Mouse (Mus musculus) right cerebral cortex, postnatal 4 days (tissue): ENCODE measurements around the gene Nr1i3.

Source experiments
- DNase-seq: peaks from one replicate; pipeline ENCODE4 v3.0.0-alpha.2; 2022

Gene Nr1i3

DNA sequence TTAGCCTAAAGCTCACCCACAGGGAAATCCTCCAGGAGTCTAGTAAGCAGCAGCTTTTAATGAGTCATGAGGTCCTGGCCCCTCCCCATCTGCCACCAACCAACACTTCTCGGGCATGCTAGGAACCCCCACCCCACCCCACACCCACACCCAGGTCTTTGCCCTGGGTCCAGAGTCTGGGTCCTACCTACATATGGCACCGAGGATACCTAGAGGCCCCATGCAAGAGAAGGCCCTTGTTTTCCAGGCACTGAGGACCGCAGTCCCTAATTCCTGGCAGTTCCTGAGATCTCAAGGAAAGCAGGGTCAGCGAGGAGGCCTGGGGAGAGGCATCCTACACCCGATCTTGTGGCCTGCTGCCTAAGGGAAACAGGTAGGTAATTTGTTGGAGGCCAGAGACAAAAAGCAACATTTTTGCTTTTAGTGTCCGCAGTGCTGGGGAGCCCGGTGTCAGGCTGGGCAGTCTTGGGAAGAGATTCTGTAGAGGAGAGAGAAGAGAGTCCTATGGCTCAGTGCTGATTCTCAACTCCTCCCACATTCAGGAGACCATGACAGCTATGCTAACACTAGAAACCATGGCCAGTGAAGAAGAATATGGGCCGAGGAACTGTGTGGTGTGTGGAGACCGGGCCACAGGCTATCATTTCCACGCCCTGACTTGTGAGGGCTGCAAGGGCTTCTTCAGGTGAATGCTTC lies at the start of gene Nr1i3:
TSS of gene Nr1i3 (plus strand) at position 170 of the 696 bp plus-strand sequence.
- no peak for DNase-seq

DNA sequence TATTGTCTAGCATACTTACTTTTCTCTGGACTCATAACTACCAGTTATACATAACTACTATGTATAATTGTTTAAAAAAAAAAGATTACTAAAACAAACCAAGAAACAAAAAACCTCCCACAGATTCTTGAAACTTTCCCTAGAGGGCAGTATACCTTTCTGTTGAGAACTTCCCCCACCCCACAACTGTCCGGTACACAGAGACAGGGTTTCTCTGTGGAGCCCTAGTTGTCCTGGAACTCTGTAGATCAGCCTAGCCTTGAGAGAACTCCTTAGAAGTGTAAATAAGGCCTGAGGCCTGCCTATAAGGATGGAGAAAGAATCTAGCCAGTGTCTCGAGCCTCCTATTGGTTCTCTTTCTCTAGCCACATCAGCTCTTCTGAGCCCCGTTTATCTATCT lies 49.5 kb upstream of the Nr1i3 start:
- DNase-seq, result no peak

DNA sequence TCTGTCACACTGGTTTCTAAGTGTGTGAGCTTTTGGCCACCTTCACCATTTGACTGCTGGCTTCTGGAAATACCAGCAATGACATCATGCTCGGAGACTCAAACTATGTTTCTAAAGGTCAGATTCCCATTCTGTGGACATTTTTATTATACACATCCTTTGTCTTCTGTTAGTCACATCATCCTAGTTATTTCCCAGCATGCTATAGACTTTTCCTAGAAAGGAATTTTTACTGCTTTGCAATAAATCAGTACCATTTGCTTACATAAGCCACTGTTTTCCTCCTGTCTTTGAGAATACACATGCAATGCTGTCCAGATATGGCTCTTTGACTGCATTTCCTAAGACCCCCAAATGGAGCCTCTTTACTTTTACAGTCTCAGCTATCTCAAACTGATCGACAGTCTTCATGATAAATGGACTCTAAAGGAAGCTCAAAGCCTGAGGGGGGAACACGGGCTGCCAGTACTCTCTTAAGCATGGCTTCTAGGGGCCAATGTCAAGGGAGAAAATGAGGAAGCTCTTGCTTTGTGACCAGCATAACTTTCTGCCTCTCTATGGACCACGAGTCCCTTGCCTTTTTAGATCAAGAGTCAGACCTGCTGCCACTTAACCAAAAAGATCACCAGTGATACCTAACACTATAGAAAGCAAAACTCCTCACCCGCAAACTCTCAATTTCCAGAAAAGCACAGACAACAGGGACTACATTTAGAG lies 48.0 kb upstream of the Nr1i3 start:
- no peak for DNase-seq

DNA sequence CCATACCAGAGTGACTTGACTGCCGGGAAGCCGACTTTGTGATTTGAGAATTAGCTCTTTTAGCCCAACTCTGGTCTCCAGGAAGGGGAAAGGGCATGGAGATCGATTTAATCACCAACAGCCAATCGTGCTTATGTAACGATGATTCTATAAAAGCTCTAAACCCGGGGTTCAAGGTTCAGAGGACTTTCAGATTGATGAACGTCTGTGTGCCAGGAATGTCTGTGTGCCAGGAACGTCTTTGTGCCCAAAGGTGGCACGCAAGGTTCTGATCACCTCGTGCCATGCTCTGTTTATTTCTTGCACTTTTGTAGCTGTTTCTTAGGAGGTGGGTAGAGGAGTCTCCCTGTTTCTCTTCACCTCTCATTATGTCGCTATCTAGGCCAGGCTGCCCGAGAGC lies 44.9 kb upstream of the Nr1i3 start:
- DNase-seq, result no peak

DNA sequence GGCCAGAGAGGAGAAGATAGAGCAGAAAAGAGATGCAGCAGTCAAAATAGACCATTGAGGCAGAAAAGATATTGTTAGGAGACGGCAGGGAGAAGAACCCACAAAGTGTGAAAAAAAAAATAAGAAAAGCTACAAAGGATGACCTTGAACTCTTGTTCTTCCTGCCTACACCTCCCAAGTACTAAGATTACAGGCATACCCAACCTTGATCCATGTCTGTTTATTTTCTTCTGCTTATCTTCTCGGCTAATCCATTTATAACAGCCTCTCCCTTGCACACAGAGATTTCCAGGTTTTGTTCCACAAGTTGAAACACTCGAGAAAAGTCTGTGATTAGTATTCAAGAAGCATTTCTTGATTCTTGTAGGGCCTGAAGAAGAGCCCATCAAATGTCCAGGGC lies 43.9 kb upstream of the Nr1i3 start:
- DNase-seq, result no peak

DNA sequence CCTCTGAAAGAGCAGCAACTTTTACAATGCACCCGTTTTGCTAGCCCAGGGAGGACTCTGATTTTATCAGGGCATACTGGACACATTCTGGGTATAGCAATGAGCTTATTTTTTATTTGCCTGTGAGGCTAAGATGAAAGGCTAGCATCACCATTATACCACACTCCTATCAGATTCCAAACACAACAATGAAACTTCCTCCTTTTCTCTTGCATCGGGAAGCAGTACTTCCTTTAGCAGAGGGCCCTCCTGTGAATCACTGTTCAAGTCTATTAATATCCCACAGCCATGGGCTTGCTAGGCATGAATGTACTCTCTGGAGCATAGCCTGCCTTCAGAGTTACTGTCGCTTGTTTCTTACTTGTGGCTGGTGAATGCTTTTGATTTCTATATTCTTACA lies 42.6 kb upstream of the Nr1i3 start:
- DNase-seq, result no peak

DNA sequence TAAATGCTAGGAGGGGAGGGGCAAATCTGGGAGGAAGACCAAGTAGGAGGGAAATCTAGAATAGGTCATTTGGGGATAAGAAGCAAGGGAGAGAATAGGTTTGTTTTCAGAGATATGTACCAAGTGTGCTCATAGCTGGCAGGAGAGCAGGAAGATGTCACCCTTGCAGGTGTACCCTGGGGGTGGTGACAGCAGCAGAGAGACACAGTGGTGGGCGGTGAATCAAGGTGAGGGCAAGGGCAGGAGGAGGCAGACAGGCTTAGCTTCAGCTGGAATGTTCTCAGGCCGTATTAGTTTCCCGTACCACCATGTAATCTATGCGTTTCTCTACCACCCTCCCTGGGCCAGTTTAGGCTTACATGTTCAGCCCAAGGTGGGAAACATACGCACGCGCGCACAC lies 41.0 kb upstream of the Nr1i3 start:
- DNase-seq, result no peak

DNA sequence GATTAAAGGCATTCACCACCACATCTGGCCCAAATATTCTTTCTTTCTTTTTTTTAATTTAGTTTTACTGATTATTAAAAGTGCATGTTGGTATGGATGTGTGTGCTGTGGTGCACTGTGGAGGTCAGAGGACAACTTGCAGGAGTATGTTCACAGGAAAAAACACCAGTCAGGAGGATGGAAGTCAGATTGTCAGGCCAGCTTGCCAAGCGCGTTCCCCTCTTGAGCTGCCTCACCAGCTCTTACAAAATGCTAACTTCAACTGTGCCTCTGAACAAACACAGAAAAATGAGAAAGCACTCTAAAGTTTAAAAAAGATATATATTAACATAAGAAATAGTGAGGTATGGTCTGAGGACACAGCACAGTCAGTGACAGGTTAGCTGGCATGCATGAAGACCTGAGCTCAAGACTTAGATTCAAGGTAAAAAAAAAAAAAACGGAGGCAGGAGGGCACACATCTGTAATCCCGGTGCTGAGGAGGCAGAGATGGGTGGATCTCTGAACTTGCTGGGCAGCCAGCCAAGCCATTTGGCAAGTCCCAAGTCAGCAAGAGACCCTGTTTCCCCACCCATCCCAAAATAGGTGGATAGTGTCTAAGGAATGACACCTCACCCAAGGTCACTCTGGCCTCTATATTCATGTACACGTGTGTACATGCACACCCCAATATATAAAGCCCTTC lies 34.1 kb upstream of the Nr1i3 start:
- no peak for DNase-seq

DNA sequence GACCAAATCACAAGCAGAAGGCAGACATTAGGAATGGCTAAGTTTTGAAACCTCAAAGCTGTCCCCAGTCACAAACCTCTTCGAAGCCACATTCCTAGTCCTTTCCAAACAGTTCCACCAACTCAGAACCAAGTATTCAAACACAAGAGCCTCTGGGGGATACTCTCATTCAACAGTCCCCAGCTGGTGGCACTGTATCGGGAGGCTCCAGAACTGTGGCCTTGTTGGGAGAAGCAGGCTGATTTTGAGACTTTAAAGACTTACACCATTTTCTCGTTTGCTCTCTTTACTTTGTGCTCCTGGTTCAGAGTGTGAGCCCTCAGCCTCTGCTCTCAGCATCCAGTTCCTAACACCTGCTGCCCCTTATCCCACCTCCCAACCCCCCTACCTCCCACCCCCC lies 30.7 kb upstream of the Nr1i3 start:
- DNase-seq, result no peak

DNA sequence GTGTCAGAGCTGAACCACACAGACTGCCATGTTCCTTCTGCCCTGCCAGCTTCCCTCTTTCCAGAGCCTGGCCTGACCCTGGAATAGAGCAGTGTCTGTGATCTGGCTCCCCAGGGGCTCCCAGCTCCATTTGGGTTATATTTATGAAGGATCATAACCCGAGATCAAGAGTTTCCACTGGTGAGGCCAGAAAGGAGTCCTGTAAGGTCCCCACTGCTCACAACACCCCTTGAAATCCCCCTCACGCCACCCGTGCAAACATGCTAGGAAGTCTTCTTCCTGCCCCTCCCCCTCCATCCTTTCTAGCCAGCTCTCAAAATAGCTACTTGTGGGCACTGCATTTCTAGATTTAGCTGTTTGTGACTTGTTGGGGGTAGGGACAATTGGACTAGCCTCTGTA lies 30.1 kb upstream of the Nr1i3 start:
- DNase-seq, result no peak

DNA sequence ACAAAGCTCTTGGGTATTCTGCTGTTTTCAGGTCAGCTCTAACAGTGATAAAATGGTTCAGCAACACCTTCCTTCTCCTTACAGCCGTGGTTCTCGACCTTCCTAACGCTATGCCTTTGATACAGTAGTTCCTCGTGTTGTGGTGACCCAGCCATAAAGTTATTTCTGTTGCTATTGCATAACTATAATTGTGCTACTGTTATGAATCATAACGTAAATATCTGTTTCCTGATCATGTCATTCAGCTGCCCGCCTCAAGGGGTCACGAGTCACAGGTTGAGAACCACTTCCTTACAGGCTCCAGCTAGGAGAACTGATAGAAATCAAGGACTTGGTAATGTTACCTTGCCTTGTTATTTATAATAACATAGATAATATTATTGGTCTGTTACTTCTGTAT lies 29.5 kb upstream of the Nr1i3 start:
- DNase-seq, result no peak

DNA sequence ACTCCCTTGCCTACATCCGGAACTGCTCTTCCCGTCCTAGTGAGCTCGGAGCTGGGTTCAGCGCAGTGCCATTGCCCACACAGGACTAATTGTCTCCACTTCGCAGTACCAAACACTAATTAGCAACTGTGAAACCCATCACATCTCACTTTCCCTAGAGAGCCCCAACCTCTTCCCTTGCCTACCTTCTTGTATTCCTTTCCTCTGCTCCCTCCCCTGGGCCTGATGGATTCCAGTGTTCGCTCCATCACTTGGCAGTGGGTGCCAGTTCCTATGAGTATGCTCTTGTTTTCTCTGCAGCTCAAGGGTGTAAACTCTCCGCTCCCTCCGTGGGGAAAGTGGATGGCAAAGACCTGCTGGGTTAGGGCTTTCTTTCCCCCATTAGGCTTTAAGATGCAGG lies 28.1 kb upstream of the Nr1i3 start:
- DNase-seq, result no peak

DNA sequence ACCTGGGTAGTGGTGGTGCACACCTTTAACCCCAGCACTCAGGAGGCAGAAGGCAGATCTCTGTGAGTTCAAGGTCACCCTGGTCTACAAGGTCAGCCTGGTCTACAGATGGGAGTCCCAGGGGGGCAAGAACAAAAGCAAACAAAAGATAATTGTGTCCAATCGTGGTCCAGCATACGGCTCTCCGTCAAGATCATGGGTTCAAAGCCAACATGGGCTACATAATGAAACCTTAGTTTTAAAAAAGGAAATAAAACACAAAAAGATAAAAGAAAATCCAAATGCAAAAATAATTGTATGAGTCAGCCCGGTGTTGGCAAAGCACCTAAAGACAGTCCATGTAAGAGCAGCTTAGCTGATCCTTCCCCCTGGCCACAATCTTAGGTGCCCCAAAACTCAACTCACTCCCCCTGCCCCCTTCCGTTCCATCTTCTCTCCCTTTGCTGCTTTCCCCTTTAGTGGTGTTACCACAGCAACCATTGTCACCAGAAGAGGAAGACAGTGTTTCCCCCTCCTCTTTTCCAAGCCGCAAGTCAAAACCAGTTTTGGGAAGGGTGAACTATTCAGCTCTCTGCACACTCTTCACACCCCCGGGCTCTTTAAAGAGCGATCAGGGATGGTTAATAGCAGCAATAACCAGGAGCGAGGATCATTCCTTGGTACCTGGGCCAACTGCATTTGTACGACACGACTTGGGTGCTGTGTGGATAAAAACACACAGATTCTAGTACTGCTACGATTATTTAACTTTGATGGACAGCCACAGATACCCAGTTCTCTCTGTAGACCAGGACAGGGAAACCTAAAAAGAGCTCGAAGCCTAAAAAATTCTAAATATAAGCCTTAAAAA lies 25.7 kb upstream of the Nr1i3 start:
- no peak for DNase-seq

DNA sequence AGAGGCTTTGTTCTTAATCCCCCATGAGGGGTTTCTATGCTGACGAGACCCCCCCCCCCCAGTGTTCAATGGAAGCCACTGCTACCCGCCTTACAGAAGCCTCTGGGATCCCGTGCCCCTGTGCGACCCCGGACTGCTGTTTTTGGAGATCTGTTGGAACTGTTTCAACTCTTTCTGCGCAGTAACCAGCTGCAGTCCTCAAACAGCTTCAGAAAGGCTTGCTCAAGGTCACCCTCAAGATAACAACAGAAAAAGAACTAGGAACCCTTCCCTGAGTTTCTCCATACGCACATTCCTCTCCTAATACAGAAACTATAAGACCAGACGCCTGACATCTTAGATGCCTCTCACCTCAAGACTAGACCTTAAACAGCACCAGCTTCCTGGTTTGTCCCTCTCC lies 24.7 kb upstream of the Nr1i3 start:
- DNase-seq, result no peak

DNA sequence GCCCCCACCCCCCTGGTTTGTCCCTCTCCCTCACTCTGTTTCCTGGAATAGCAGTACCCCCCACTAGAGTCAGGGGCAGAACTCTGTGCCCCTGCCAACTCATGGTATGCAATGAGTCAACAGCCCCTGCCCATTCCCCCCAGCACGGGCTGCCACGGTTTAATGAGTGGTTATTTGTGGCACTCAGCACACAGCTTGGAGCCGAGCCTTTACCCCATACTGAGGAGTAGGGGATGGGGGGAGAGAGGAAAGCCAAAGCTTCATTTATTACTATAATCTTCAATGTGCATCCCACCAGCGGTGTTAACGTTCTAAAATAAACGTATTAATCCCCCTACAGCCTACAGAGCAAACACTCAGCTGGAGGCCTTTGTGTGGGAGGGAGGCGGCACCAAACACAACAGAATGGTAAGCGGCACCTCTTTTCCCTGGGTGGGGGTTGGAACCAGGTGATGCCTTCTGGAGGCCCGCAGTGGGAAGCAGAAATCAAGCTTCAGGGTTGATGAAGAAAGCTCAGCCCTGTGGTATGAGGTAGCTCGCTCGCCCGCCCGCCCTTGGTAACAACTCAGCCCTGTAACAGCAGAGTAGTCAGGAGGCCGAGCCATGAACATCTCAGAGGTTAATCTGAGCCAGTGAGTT lies 24.2 kb upstream of the Nr1i3 start:
- DNase-seq, result no peak

DNA sequence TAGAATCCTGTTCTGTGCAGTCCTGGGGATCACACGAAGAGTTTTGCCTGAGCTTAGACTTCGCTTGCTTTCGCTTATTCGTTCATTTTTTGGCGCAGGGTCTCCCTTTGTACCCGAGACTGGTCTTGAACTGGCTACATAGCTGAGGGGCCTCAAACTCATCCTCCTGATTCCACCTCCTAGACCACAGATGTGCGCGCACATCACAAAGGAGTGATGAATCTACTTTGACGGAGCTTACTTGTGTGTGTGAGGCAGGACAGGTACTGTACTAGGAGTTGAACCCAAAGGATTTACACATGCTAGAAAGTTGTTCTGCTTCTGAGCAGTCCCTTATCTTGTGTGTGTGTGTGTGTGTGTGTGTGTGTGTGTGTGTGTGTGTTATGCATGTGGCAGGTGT lies 22.9 kb upstream of the Nr1i3 start:
- no peak for DNase-seq

DNA sequence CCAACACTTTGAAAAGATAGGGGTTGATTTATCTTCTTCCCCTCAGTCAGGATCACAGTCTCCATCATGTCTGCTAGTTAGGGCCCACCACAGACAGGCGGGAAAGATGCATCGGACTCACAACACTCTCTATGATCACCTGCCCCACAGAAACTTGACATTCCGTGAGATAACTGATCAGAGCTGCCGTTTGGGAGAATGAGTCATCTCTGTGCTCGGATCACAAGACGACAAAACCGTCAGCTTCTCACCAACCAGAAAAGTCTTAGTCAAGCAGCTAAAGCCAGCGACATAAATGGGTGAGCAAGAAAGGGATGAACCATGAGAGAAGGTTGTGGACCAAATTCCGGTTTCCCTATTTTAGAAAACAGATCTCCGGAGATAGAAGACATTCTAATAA lies 21.5 kb upstream of the Nr1i3 start:
- no peak for DNase-seq

DNA sequence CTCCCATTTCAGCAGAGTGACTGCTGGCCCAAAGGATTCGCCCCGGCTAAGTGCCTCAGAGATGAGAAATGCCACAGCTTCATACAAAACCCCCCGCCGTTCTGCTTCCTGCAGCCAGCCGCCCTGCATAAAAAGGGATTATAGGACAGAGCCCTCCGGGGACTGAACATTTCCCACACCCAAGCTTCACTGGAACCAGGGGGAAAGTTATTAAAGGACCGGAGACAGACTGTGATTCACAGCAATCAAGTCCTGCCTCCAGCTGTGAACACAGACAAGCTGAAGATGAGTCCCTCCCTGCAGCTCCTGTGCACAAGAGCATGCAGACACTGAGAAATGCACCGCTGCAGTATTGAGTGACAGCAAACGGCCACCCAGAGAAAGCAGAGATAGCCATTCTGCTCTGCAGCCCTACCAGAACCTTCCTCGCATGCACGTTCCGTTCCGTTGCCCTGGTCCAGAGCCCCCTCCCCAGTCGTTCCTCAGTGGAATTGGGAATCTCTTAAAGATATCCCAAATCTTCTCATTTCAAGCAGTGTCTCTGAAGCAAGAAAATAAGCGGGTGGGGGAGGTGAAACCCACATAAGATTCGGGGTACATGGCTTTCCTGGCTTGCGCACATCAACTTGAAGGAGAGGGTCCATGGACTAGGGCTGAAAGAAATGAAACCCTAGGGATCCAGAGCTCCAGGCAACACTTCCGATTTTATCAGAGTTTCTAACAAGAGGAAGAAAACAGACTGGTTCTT lies 20.5 kb upstream of the Nr1i3 start:
- DNase-seq, result no peak

DNA sequence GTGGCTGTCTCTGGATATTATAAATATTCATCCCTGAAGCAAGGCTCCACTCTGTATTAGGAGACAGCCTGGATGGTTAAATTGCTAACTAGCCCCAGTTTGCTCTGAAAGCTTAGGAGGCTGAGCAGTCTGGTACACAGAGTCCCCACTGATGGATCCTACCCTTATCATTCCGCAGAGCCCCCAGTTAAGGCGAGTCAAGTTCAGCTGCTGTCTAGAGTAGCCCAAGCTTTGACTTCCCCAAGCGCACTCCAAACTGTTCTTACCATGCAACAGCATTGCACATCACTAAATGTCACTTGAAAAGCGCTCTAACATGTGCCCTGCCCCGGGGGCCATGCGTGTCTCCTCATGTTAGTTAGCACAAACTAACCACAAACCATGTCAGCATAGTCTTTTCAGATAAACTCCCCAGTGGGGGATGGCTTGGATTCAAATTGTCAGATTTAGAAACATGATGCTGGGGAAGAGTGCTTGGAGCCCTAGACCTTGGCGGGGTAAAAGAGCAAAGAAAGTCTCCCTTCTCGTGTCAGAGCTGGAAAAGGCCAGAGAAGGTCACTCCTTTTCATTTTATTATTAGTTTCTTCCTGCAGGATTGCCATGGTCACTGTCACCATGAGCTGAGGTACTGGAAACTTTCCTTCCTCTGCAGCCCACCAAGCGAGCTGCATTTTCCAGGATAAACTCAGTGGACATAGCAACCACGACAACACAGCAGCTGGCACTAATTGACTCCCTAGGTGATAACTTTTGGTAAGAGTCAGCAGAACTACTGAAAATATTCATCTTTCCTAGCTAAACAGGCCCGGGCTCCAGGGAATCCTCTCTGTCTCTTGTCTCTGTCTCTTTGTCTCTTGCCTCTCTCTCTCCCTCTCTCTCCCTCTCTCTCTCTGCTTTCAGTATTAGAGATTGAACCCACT lies 19.6 kb upstream of the Nr1i3 start:
- no peak for DNase-seq

DNA sequence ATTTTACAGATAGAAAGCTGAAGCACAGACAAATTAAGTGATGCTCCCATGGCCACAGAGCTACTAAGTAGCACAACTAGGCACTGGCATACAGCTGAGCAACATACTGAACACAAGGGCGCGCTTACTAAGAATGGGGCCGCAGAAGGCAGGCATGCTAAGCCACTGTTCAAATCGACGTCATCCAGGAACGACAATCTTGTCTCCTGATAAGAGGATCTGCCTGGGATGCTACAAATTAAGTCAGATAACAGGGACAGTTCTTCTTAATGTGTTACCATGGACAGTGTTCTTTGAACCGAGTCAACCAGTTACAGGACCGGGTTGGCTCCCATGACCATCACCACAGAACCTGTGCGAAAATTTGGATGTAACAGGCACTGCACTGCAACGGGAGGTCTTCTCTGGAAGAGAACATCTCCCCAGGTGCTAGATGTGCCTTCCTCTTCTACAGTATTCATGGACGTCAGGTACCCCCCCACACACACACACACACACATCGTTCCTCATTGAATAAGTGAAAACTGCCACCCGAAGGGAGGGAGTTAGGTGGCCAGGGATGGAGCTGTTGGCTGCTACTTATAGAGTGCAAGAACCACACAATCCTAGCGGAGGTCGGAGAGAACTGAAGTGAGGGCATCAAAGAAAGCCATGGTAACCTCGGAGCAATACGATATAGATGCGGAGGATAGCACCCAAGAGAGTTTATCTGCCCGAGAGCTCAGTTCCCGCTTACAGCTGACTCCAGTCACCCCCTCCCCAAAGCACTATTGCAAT lies 18.5 kb upstream of the Nr1i3 start:
- no peak for DNase-seq
